Mouse (Mus musculus) small intestine, adult 2 months (tissue): ENCODE measurements at regions not wholly inside any gene's neighbourhood (a gene's known extent, or its start where the extent isn't known, plus 50 kb on each side); places are given as distances from the start of the nearest gene placed in this dataset.

Experiments used
- CTCF ChIP-seq: fragments of 200-500 bp; IDR thresholded peaks from 2 replicates; pipeline ENCODE4 v1.5.1; 2012; ENCODE audit warnings: low read depth, mild to moderate bottlenecking, control low read depth, inconsistent platforms, low read length, moderate library complexity, mixed read lengths; ENCODE audit not compliant: insufficient replicate concordance, insufficient read length; ENCODE audit errors: extremely low read depth
- POLR2A ChIP-seq: fragments of 200-500 bp; IDR thresholded peaks from 2 replicates; pipeline ENCODE4 v1.6.1; 2012; ENCODE audit warnings: low read depth, mild to moderate bottlenecking, control low read depth, inconsistent platforms, low read length, moderate library complexity

DNA sequence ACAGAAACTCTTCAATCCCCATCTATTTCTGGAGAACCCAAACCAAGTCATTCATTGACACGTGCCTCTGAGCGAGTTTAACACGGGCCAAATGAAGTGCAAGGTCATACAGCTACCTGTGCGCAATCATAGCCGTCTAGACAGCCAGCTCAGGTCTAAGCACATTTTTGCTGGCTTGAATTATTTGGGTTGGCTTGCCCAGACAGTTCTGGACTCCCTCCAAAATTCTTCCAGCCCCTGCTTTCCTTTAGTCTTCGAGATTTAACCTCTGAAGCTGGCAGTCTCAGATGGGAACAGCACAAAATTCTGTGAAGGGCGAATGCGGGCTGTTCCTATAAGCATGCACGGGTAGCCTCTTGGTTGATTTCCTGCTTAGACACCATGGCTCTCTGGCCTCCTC lies 347.1 kb downstream of the 1500009L16Rik start:
- TF ChIP-seq CTCF, result no peak
- no peak for TF ChIP-seq POLR2A
